Mouse (Mus musculus): ENCODE measurements around the gene Pex26. TPM values are rescaled to one million over a fixed set of nuclear protein-coding genes. Genes with fewer than 3 reads are reported as not detected.

Gene Pex26
- polyA plus RNA-seq, 1 experiment from 2014 or later = 12.3 TPM

Other genes starting within 250 kb of the Pex26 start
- 18.7 and 19.4 TPM in 2 replicates for gene Mical3, start 52.7 kb upstream of the Pex26 start, polyA plus RNA-seq (2016; fragmentation: Nextera tagmentation; extraction: Ambion mirVana)
- gene Tuba8, start 27.0 kb downstream of the Pex26 start, polyA plus RNA-seq (2016; fragmentation: Nextera tagmentation; extraction: Ambion mirVana) = 0.22 TPM in 1 of 2 replicates, not detected in the other
- 1.9 TPM in 2 replicates for gene Usp18, start 62.2 kb downstream of the Pex26 start, polyA plus RNA-seq (2016; fragmentation: Nextera tagmentation; extraction: Ambion mirVana)
- 6.4 and 10.8 TPM in 2 replicates for gene Slc6a13, start 116.6 kb downstream of the Pex26 start, polyA plus RNA-seq (2016; fragmentation: Nextera tagmentation; extraction: Ambion mirVana)
- 0.20 and 0.37 TPM in 2 replicates for gene Slc6a12, start 159.4 kb downstream of the Pex26 start, polyA plus RNA-seq (2016; fragmentation: Nextera tagmentation; extraction: Ambion mirVana)

Data from midbrain, embryonic 12.5 days (tissue).